Mouse (Mus musculus) stomach, postnatal 0 days (tissue): ENCODE results near the gene Ptprg. TPM values are rescaled to one million over a fixed set of nuclear protein-coding genes. Genes with fewer than 3 reads are reported as not detected.
"Not testable (repeated sequence)": the region's sequence is repeated elsewhere in the genome, so short reads cannot be mapped to it uniquely, and the experiment has no call there.

Source experiments
- ATAC-seq: fragments of 200-750 bp; cut with Nextera tagmentation; 2 replicates; pipeline ENCODE4 v1.8.0; 2017; ENCODE audit not compliant: low FRiP score, low TSS enrichment
- DNase-seq: peaks from one replicate; pipeline ENCODE4 v3.0.0-alpha.2; 2016; ENCODE audit warnings: low spot score
- H3K27ac ChIP-seq: fragments of 300-500 bp; sonication (generic); replicated peaks from 2 replicates; pipeline ENCODE4 v1.5.1; 2014; ENCODE audit warnings: mild to moderate bottlenecking, control low read depth
- H3K27me3 ChIP-seq: fragments of 300-500 bp; sonication (generic); 2 replicates; pipeline ENCODE4 v1.6.1; 2014; ENCODE audit warnings: low read length; ENCODE audit not compliant: control insufficient read depth, insufficient read depth
- H3K36me3 ChIP-seq: fragments of 300-500 bp; sonication (generic); 2 replicates; pipeline ENCODE4 v1.6.1; 2014; ENCODE audit warnings: low read length, mixed read lengths; ENCODE audit not compliant: control insufficient read depth, insufficient read depth
- H3K4me1 ChIP-seq: fragments of 300-500 bp; sonication (generic); replicated peaks from 2 replicates; pipeline ENCODE4 v1.6.1; 2014; ENCODE audit warnings: antibody characterized with exemption; ENCODE audit not compliant: control insufficient read depth, insufficient read depth
- H3K4me2 ChIP-seq: fragments of 300-500 bp; sonication (generic); replicated peaks from 2 replicates; pipeline ENCODE4 v1.6.1; 2014; ENCODE audit warnings: low read depth, mild to moderate bottlenecking, control low read depth, moderate library complexity
- H3K4me3 ChIP-seq: fragments of 300-500 bp; sonication (generic); 2 replicates; pipeline ENCODE4 v1.5.1; 2014; ENCODE audit warnings: low read depth, low read length, control low read depth
- H3K9ac ChIP-seq: fragments of 300-500 bp; sonication (generic); 2 replicates; pipeline ENCODE4 v1.6.1; 2014; ENCODE audit warnings: mild to moderate bottlenecking, low read length, control low read depth, mixed read lengths
- H3K9me3 ChIP-seq: fragments of 300-500 bp; sonication (generic); 2 replicates; pipeline ENCODE4 v1.6.1; 2016; ENCODE audit warnings: low read length; ENCODE audit not compliant: control insufficient read depth
- CTCF ChIP-seq: IDR thresholded peaks from 2 replicates; pipeline ENCODE4 v1.5.1; 2016; ENCODE audit warnings: antibody characterized with exemption, low read depth, mild to moderate bottlenecking, moderate library complexity
- EP300 ChIP-seq: optimal IDR thresholded peaks from 2 replicates; pipeline ENCODE3; 2016; ENCODE audit warnings: antibody characterized with exemption
- WGBS: fragments of 180-500 bp; shearing (Covaris S2); extraction: QIAGEN DNeasy Blood & Tissue Kit; methylation state at CpG from one replicate; pipeline ENCODE4 v1.1.7; 2014; 5-methylcytosine and 5-hydroxymethylcytosine counted together
- polyA plus RNA-seq: library from polyadenylated mRNA; unstranded; fragments of >200 nt; fragmentation: Nextera tagmentation; extraction: Ambion mirVana; gene quantifications from 2 replicates; pipeline ENCODE4 v1.2.1, GENCODE M21; 2015

Gene Ptprg
- polyA plus RNA-seq, 1 experiment from 2014 or later: 6.2 TPM

- no peaks in the 10 kb centered on the region for H3K9me3 ChIP-seq
- WGBS: 79% methylated on average over 8 of the region's 8 CpGs
These were observed 409.2 kb downstream of the Ptprg start for GRCm38 (mm10) chr14:11962561-11962960.

GRCm38 (mm10) chr14:11963791-11964190 lies 410.5 kb downstream of the Ptprg start:
- no peak for ATAC-seq
- H3K27me3 ChIP-seq: no peaks in the 10 kb centered on the region
- no peak overlapping the region for H3K27ac ChIP-seq
- no peak for TF ChIP-seq CTCF
- no peak for TF ChIP-seq EP300
- 95% methylated on average over 10 of the region's 10 CpGs for WGBS
- H3K4me1 ChIP-seq: no peaks in the 10 kb centered on the region
- no peaks in the 10 kb centered on the region for H3K9me3 ChIP-seq
- H3K4me3 ChIP-seq: no peak overlapping the region
- H3K36me3 ChIP-seq: no peaks in the 10 kb centered on the region
- H3K4me2 ChIP-seq: no peak overlapping the region
- H3K9ac ChIP-seq: no peak overlapping the region
- no peak for DNase-seq

More at GRCm38 (mm10) chr14:11962561-11962960, 409.2 kb downstream of the Ptprg start:
- H3K4me1 ChIP-seq: no peaks in the 10 kb centered on the region
- no peak overlapping the region for H3K27ac ChIP-seq
- no peak for ATAC-seq
- no peaks in the 10 kb centered on the region for H3K36me3 ChIP-seq
- no peak overlapping the region for H3K4me3 ChIP-seq
- DNase-seq: no peak
- no peak overlapping the region for H3K4me2 ChIP-seq
- no peak overlapping the region for H3K9ac ChIP-seq
- TF ChIP-seq CTCF: no peak
- no peak for TF ChIP-seq EP300
- no peaks in the 10 kb centered on the region for H3K27me3 ChIP-seq

GRCm38 (mm10) chr14:11964326-11964725 lies 411.0 kb downstream of the Ptprg start:
- not testable (repeated sequence) for ATAC-seq, H3K4me1 ChIP-seq, DNase-seq, H3K4me2 ChIP-seq, H3K9me3 ChIP-seq, H3K9ac ChIP-seq, H3K27me3 ChIP-seq, H3K4me3 ChIP-seq, H3K27ac ChIP-seq, H3K36me3 ChIP-seq
- no CpG with 5 or more reads among the region's 1 CpGs for WGBS

DNA sequence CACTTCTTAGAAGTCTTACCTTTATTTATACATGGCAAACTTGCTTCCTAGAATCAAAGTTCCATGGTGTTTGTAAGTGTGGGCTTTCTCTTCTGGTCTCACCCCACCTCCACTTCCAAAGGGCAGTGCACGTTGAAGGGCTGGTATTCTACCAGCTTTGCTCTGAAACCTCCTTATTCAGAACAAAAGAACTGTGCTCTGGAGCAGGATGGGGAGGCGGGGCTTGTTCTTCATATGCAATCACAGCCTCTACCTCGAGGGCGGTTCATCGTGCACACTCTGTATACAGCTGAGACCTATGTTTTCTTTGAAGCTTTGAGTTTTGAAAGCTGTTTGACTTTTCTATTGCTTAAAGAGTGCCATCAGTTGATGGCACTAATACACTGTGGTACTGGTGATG lies 412.5 kb downstream of the Ptprg start:
- no peak overlapping the region for H3K4me2 ChIP-seq
- no peak overlapping the region for H3K27ac ChIP-seq
- no peaks in the 10 kb centered on the region for H3K4me1 ChIP-seq
- 25% methylated on average over 5 of the region's 5 CpGs for WGBS
- ATAC-seq (peak; percentile 85; the same call in 1 of the 2 replicates), DNase-seq (peak; percentile 53)
- no peaks in the 10 kb centered on the region for H3K9me3 ChIP-seq
- TF ChIP-seq CTCF (no peak), EP300 (no peak)
- H3K9ac ChIP-seq: no peak overlapping the region
- H3K4me3 ChIP-seq: no peak overlapping the region
- no peaks in the 10 kb centered on the region for H3K36me3 ChIP-seq
- no peaks in the 10 kb centered on the region for H3K27me3 ChIP-seq

GRCm38 (mm10) chr14:11981764-11982163 lies 428.4 kb downstream of the Ptprg start:
- Histone ChIP-seq H3K4me3 (no peak overlapping the region), H3K27ac (no peak overlapping the region), H3K4me1 (no peaks in the 10 kb centered on the region), H3K9ac (no peak overlapping the region), H3K27me3 (no peaks in the 10 kb centered on the region), H3K36me3 (no peaks in the 10 kb centered on the region), H3K9me3 (no peaks in the 10 kb centered on the region), H3K4me2 (no peak overlapping the region)
- ATAC-seq (no peak), DNase-seq (no peak)
- 70% methylated on average over 4 of the region's 4 CpGs for WGBS
- TF ChIP-seq CTCF (no peak), EP300 (no peak)

- no peak for ATAC-seq
- 75% methylated on average over 9 of the region's 9 CpGs for WGBS
- H3K27ac ChIP-seq: no peak overlapping the region
- H3K4me3 ChIP-seq: no peak overlapping the region
- no peaks in the 10 kb centered on the region for H3K9me3 ChIP-seq
- H3K9ac ChIP-seq: no peak overlapping the region
- no peak for TF ChIP-seq EP300
- no peak for TF ChIP-seq CTCF
- H3K4me2 ChIP-seq: no peak overlapping the region
- no peaks in the 10 kb centered on the region for H3K27me3 ChIP-seq
- H3K36me3 ChIP-seq: no peaks in the 10 kb centered on the region
- H3K4me1 ChIP-seq: no peaks in the 10 kb centered on the region
- no peak for DNase-seq
These were observed 429.7 kb downstream of the Ptprg start for GRCm38 (mm10) chr14:11983031-11983430.
